Mouse (Mus musculus) liver, postnatal 0 days (tissue): ENCODE measurements at regions not wholly inside any gene's neighbourhood (a gene's known extent, or its start where the extent isn't known, plus 50 kb on each side); places are given as distances from the start of the nearest gene placed in this dataset.

Experiments used
- ATAC-seq: fragments of 200-750 bp; cut with Nextera tagmentation; 2 replicates; pipeline ENCODE4 v1.8.0; 2017; ENCODE audit warnings: mild to moderate bottlenecking, moderate library complexity
- DNase-seq: peaks from one replicate; pipeline ENCODE4 v3.0.0-alpha.2; 2016
- H3K27ac ChIP-seq: fragments of 300-500 bp; sonication (generic); 2 replicates; pipeline ENCODE4 v1.5.1; 2014; ENCODE audit warnings: antibody characterized with exemption, moderate library complexity, mild to moderate bottlenecking, low read depth
- H3K27me3 ChIP-seq: fragments of 300-500 bp; sonication (generic); 2 replicates; pipeline ENCODE4 v1.6.1; 2014; ENCODE audit warnings: low read length, control low read depth, mixed read lengths; ENCODE audit not compliant: insufficient read depth
- H3K36me3 ChIP-seq: fragments of 300-500 bp; sonication (generic); replicated peaks from 2 replicates; pipeline ENCODE4 v1.6.1; 2014; ENCODE audit warnings: mild to moderate bottlenecking, control low read depth, low read length, moderate library complexity, mixed read lengths; ENCODE audit not compliant: insufficient read depth
- H3K4me1 ChIP-seq: fragments of 300-500 bp; sonication (generic); 2 replicates; pipeline ENCODE4 v1.6.1; 2014; ENCODE audit warnings: antibody characterized with exemption, mild to moderate bottlenecking, control low read depth; ENCODE audit not compliant: insufficient read depth
- H3K4me2 ChIP-seq: fragments of 300-500 bp; sonication (generic); 2 replicates; pipeline ENCODE4 v1.6.1; 2014; ENCODE audit warnings: low read depth, mild to moderate bottlenecking, low read length, moderate library complexity, mixed read lengths
- H3K4me3 ChIP-seq: fragments of 300-500 bp; sonication (generic); 2 replicates; pipeline ENCODE4 v1.5.1; 2014; ENCODE audit warnings: low read depth, low read length
- H3K9ac ChIP-seq: fragments of 300-500 bp; sonication (generic); replicated peaks from 2 replicates; pipeline ENCODE4 v1.6.1; 2014; ENCODE audit warnings: mild to moderate bottlenecking, moderate library complexity
- H3K9me3 ChIP-seq: fragments of 300-500 bp; sonication (generic); 2 replicates; pipeline ENCODE4 v1.6.1; 2016; ENCODE audit warnings: mild to moderate bottlenecking, control low read depth, low read length, mixed read lengths
- CTCF ChIP-seq: sonication (generic); IDR thresholded peaks from 2 replicates; pipeline ENCODE4 v1.5.1; 2016; ENCODE audit warnings: antibody characterized with exemption, low read depth
- EP300 ChIP-seq: IDR thresholded peaks from 2 replicates; pipeline ENCODE4 v1.6.1; 2016; ENCODE audit warnings: antibody characterized with exemption, low read depth, mild to moderate bottlenecking
- WGBS: fragments of 180-500 bp; shearing (Covaris S2); extraction: QIAGEN DNeasy Blood & Tissue Kit; methylation state at CpG from one replicate; pipeline ENCODE4 v1.1.7; 2014; ENCODE audit not compliant: insufficient replicate concordance; 5-methylcytosine and 5-hydroxymethylcytosine counted together

GRCm38 (mm10) chr12:86818201-86818600, 66.4 kb downstream of the Irf2bpl start:
- Histone ChIP-seq H3K27ac (no peak overlapping the region), H3K27me3 (no peaks in the 10 kb centered on the region), H3K4me3 (no peak overlapping the region), H3K9me3 (no peaks in the 10 kb centered on the region), H3K9ac (no peak overlapping the region; the same call in 1 of the 2 replicates), H3K36me3 (no peaks in the 10 kb centered on the region), H3K4me1 (peaks cover 42% of the 10 kb centered on the region), H3K4me2 (no peak overlapping the region)
- WGBS: 45% methylated on average over 2 of the region's 2 CpGs
- ATAC-seq: no peak
- no peak for DNase-seq
- TF ChIP-seq CTCF (no peak), EP300 (no peak)

- Histone ChIP-seq H3K36me3 (no peaks in the 10 kb centered on the region), H3K9me3 (no peaks in the 10 kb centered on the region), H3K27ac (0 out of 2 replicates have a peak overlapping the region, but pooled peaks have one; percentile 19), H3K4me1 (peaks cover 41% of the 10 kb centered on the region), H3K27me3 (no peaks in the 10 kb centered on the region), H3K9ac (no peak overlapping the region; the same call in 1 of the 2 replicates), H3K4me2 (no peak overlapping the region), H3K4me3 (no peak overlapping the region)
- no peak for TF ChIP-seq EP300
- TF ChIP-seq CTCF: no peak
- ATAC-seq: peak; percentile 28
- peak; percentile 60 for DNase-seq
- WGBS: 57% methylated on average over 11 of the region's 11 CpGs
These were observed 67.6 kb downstream of the Irf2bpl start for GRCm38 (mm10) chr12:86816702-86817610.

- peak; percentile 88 for ATAC-seq
- peak; percentile 69 for DNase-seq
These were observed 68.4 kb downstream of the Irf2bpl start for GRCm38 (mm10) chr12:86816171-86816701.

GRCm38 (mm10) chr12:86814740-86815139, 69.9 kb downstream of the Irf2bpl start:
- 77% methylated on average over 7 of the region's 7 CpGs for WGBS
- no peaks in the 10 kb centered on the region for H3K27me3 ChIP-seq
- no peak for TF ChIP-seq CTCF
- no peak for TF ChIP-seq EP300
- ATAC-seq (no peak), DNase-seq (no peak)
- H3K9ac ChIP-seq: no peak overlapping the region
- no peaks in the 10 kb centered on the region for H3K9me3 ChIP-seq
- H3K4me2 ChIP-seq: no peak overlapping the region
- H3K4me3 ChIP-seq: no peak overlapping the region
- H3K36me3 ChIP-seq: no peaks in the 10 kb centered on the region
- H3K27ac ChIP-seq: no peak overlapping the region
- H3K4me1 ChIP-seq: peaks cover 51% of the 10 kb centered on the region

More at GRCm38 (mm10) chr12:86816171-86816701, 68.4 kb downstream of the Irf2bpl start:
- Histone ChIP-seq H3K36me3 (no peaks in the 10 kb centered on the region), H3K4me3 (no peak overlapping the region), H3K27ac (0 out of 2 replicates have a peak overlapping the region, but pooled peaks have one; percentile 19), H3K4me1 (peaks cover 43% of the 10 kb centered on the region), H3K4me2 (peak overlapping the region; percentile 30; the same call in 1 of the 2 replicates), H3K27me3 (no peaks in the 10 kb centered on the region), H3K9me3 (no peaks in the 10 kb centered on the region), H3K9ac (no peak overlapping the region; the same call in 1 of the 2 replicates)
- 21% methylated on average over 6 of the region's 6 CpGs for WGBS
- TF ChIP-seq CTCF (no peak), EP300 (peak; percentile 61)
